Comparison of ENCODE assay signal across 26 mouse cellular contexts in genomic region chr6:61154654-61155053, GRCm38 (mm10). TPM values are rescaled to one million over a fixed set of nuclear protein-coding genes. Genes with fewer than 3 reads are reported as not detected.
DNase-seq lines count a peak whose midpoint lies in the region; ATAC-seq and TF ChIP-seq lines count a peak whose summit lies in the region.
"Had no signal": no experiment of that assay in that cellular context is flagged by ENCODE, and none has a peak within 500 bp of the region (broad histone marks: within the 10 kb centered on the region; RNA-seq: fewer than 3 reads in every experiment).

No protein-coding gene starts in this region.

- H3K36me3 ChIP-seq in midbrain, embryonic 12.5 days = no peaks in the 10 kb centered on the region
- H3K36me3 ChIP-seq in midbrain, embryonic 15.5 days (replicated peaks) = no peaks in the 10 kb centered on the region
- no peaks in the 10 kb centered on the region for H3K36me3 ChIP-seq in forebrain, embryonic 15.5 days
- no peaks in the 10 kb centered on the region for H3K36me3 ChIP-seq in limb, embryonic 10.5 days
- H3K36me3 ChIP-seq: embryonic facial prominence, embryonic 12.5 days; embryonic facial prominence, embryonic 15.5 days; heart, embryonic 10.5 days; heart, embryonic 13.5 days had no signal

- DNase-seq in brain, embryonic 14.5 days (ENCODE audit: low read depth) = peak; percentile 25
- no peak for DNase-seq in limb, embryonic 10.5 days (ENCODE audit: low spot score)
- no peak for DNase-seq in adrenal gland, postnatal 10 days
- DNase-seq: adrenal gland, adult 8-10 months; adrenal gland, postnatal 36 days; cerebellum, adult 11 months; cerebellum, adult 2 months; cerebellum, adult 9-11 months; cerebellum, postnatal 25 days; gastrocnemius, postnatal 25 days; heart, adult 2 months; heart, postnatal 14 days; heart, postnatal 4 days; kidney, adult 2 months had no signal

- no peak for ATAC-seq in midbrain, embryonic 12.5 days (ENCODE audit: low FRiP score, low read depth)
- no peak for ATAC-seq in midbrain, embryonic 15.5 days (replicated peaks)
- peak; percentile 41; the same call in 1 of the 2 replicates for ATAC-seq in forebrain, embryonic 15.5 days (replicated peaks)
- no peak for ATAC-seq in inflammation-experienced regulatory T-cells, adult 6 months
- ATAC-seq: activated CD4-positive, CD25-positive, alpha-beta regulatory T cell, adult 4 months; intestine, postnatal 0 days had no signal

- no peak overlapping the region for H3K9ac ChIP-seq in midbrain, embryonic 12.5 days (replicated peaks)
- H3K9ac ChIP-seq in midbrain, embryonic 15.5 days = no peak overlapping the region
- H3K9ac ChIP-seq in forebrain, embryonic 15.5 days (replicated peaks) = no peak overlapping the region
- H3K9ac ChIP-seq: embryonic facial prominence, embryonic 12.5 days; embryonic facial prominence, embryonic 15.5 days; heart, embryonic 13.5 days; hindbrain, embryonic 14.5 days had no signal

- H3K4me1 ChIP-seq in midbrain, embryonic 12.5 days = peaks cover 17% of the 10 kb centered on the region
- H3K4me1 ChIP-seq in midbrain, embryonic 15.5 days = peaks cover 14% of the 10 kb centered on the region
- H3K4me1 ChIP-seq in forebrain, embryonic 15.5 days = peaks cover 9% of the 10 kb centered on the region
- H3K4me1 ChIP-seq in limb, embryonic 10.5 days = peaks cover 29% of the 10 kb centered on the region
- H3K4me1 ChIP-seq: embryonic facial prominence, embryonic 15.5 days; heart, embryonic 10.5 days; heart, embryonic 13.5 days had no signal

- TF ChIP-seq POLR2A in brain, embryonic 14.5 days (IDR thresholded peaks at IDR 0.05; ENCODE audit: borderline replicate concordance, extremely low read depth, insufficient read depth, insufficient read length, poor library complexity, severe bottlenecking) = no peak

- no peaks in the 10 kb centered on the region for H3K27me3 ChIP-seq in midbrain, embryonic 12.5 days
- H3K27me3 ChIP-seq in midbrain, embryonic 15.5 days (replicated peaks) = no peaks in the 10 kb centered on the region
- H3K27me3 ChIP-seq in forebrain, embryonic 15.5 days = no peaks in the 10 kb centered on the region
- H3K27me3 ChIP-seq in limb, embryonic 10.5 days (ENCODE audit: low read depth, poor library complexity, severe bottlenecking) = no peaks in the 10 kb centered on the region
- H3K27me3 ChIP-seq: embryonic facial prominence, embryonic 12.5 days; embryonic facial prominence, embryonic 15.5 days; heart, embryonic 13.5 days had no signal

- H3K4me3 ChIP-seq in midbrain, embryonic 12.5 days = no peak overlapping the region
- H3K4me3 ChIP-seq in midbrain, embryonic 15.5 days = no peak overlapping the region
- H3K4me3 ChIP-seq in forebrain, embryonic 15.5 days = no peak overlapping the region
- H3K4me3 ChIP-seq in limb, embryonic 10.5 days = no peak overlapping the region
- H3K4me3 ChIP-seq: embryonic facial prominence, embryonic 12.5 days; embryonic facial prominence, embryonic 15.5 days; heart, adult 2 months; heart, embryonic 10.5 days; heart, embryonic 13.5 days had no signal

- WGBS in midbrain, embryonic 12.5 days = 28% methylated on average over 6 of the region's 6 CpGs
- WGBS in midbrain, embryonic 15.5 days = 23% methylated on average over 6 of the region's 6 CpGs
- 21% methylated on average over 6 of the region's 6 CpGs for WGBS in forebrain, embryonic 15.5 days
- WGBS in limb, embryonic 10.5 days = 66% methylated on average over 6 of the region's 6 CpGs

- TF ChIP-seq CTCF in brain, embryonic 14.5 days (IDR thresholded peaks at IDR 0.05; ENCODE audit: borderline replicate concordance, extremely low read depth, insufficient read depth, insufficient read length) = no peak

- peak overlapping the region; percentile 13; the same call in 1 of the 2 replicates for H3K4me2 ChIP-seq in midbrain, embryonic 12.5 days (replicated peaks)
- no peak overlapping the region for H3K4me2 ChIP-seq in midbrain, embryonic 15.5 days
- no peak overlapping the region for H3K4me2 ChIP-seq in forebrain, embryonic 15.5 days (replicated peaks)
- H3K4me2 ChIP-seq: embryonic facial prominence, embryonic 12.5 days; embryonic facial prominence, embryonic 15.5 days; heart, embryonic 13.5 days; hindbrain, embryonic 14.5 days had no signal

- H3K9me3 ChIP-seq in midbrain, embryonic 12.5 days = no peaks in the 10 kb centered on the region
- H3K9me3 ChIP-seq in midbrain, embryonic 15.5 days = no peaks in the 10 kb centered on the region
- H3K9me3 ChIP-seq in forebrain, embryonic 15.5 days = no peaks in the 10 kb centered on the region
- H3K9me3 ChIP-seq in limb, embryonic 10.5 days (replicated peaks) = no peaks in the 10 kb centered on the region
- H3K9me3 ChIP-seq: embryonic facial prominence, embryonic 12.5 days; embryonic facial prominence, embryonic 15.5 days; heart, embryonic 10.5 days; heart, embryonic 13.5 days had no signal

- no peak overlapping the region for H3K27ac ChIP-seq in midbrain, embryonic 12.5 days (replicated peaks)
- H3K27ac ChIP-seq in midbrain, embryonic 15.5 days = no peak overlapping the region
- H3K27ac ChIP-seq in forebrain, embryonic 15.5 days (replicated peaks) = no peak overlapping the region
- 0 out of 2 replicates have a peak overlapping the region, but pooled peaks have one; percentile 25 for H3K27ac ChIP-seq in limb, embryonic 10.5 days
- H3K27ac ChIP-seq: embryonic facial prominence, embryonic 12.5 days; embryonic facial prominence, embryonic 15.5 days; heart, adult 2 months; heart, embryonic 10.5 days; heart, embryonic 13.5 days; hindbrain, embryonic 14.5 days; hindbrain, postnatal 0 days had no signal

RNA-seq across cellular contexts. Expression of gene Ccser1, which starts 25.5 kb away (rescaled TPM):
- 9.9 and 12.2 TPM in 2 replicates for polyA plus RNA-seq in midbrain, embryonic 12.5 days (2016; fragmentation: Nextera tagmentation; extraction: Ambion mirVana)
- polyA plus RNA-seq in midbrain, embryonic 15.5 days (2015; fragmentation: Nextera tagmentation; extraction: Ambion mirVana) = 23.9 and 25.1 TPM in 2 replicates
- polyA plus RNA-seq in brain, embryonic 14.5 days (2012; rRNA removed) = 20.3 and 26.2 TPM in 2 replicates
- polyA plus RNA-seq in forebrain, embryonic 15.5 days (2015; fragmentation: Nextera tagmentation; extraction: Ambion mirVana) = 29.0 and 30.8 TPM in 2 replicates
- polyA plus RNA-seq in limb, embryonic 10.5 days (2016; fragmentation: Nextera tagmentation; extraction: Ambion mirVana) = 9.4 and 10.3 TPM in 2 replicates
- 1 to 10 TPM; 2.8 to 7.5 TPM for total RNA-seq in adrenal gland, postnatal 10 days (2021)
- not detected for polyA plus RNA-seq in inflammation-experienced regulatory T-cells, adult 6 months (2017; shearing (Covaris generic))
